Mouse (Mus musculus) erythroblast, adult 5-6 weeks (primary cell): ENCODE measurements around the gene Rrp8. TPM values are rescaled to one million over a fixed set of nuclear protein-coding genes. Genes with fewer than 3 reads are reported as not detected.

ENCODE experiments used
- ATAC-seq: replicated peaks from 2 replicates; pipeline ENCODE4 v1.8.0; 2016; ENCODE audit warnings: moderate number of reproducible peaks, mild to moderate bottlenecking, moderate TSS enrichment, inconsistent platforms; ENCODE audit not compliant: poor library complexity, low FRiP score, severe bottlenecking
- total RNA-seq, 2 experiments: library from RNA; stranded (forward) in 1 of 2; stranded (reverse) in 1 of 2; fragments of 150-400 nt in 1 of 2; fragments of 200-764, 138-1000 nt in 1 of 2; gene quantifications; 2 replicates each; pipeline versions ENCODE4 v1.2.3 to v1.2.4; 2015 to 2017; ENCODE audit warnings: low replicate concordance in 2 of 2

The Rrp8 gene
- total RNA-seq, 2 experiments from 2014 or later: 7.3 to 26.3 TPM

DNA sequence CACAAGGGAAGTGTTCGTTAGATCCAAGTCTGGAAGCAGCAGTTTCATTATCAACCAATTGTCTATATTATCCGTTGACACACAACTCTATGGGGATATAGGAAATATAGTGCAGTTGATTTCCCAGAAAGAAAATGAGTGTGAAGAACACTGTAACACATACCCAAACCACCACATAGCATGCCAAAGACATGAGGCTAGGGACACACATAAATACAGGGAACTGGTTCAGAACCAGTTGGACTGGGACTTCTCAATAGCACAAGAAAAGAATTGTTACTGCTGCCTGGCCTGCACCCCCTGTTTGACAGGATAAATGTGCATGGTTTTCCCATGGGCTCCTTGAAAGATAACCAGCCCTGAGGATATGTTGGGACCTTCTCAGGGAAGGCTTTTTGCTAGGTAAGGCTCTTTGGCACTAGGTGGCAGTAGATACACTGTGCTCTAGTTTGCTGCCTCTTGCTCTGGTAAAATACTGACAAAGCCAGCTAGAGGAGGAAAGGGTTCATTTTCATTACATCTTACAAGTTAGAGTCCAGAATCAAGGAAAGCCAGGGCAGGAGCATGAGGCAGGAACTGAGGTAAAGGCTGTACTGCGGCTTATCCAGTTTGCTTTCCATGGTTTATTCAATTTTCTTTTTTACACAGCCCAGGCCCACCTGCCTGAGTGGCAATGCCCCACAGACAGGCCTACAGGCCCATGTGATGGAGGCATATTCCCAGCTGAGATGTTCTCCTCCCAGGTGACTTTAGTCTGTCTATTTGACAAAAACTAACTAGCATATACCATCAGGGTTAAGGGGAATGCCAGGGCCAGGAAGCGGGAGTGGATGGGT, 10.8 kb downstream of the Rrp8 start:
- ATAC-seq: peak; percentile 94

GRCm38 (mm10) chr7:105721916-105722315, 15.3 kb downstream of the Rrp8 start:
- ATAC-seq: no peak

DNA sequence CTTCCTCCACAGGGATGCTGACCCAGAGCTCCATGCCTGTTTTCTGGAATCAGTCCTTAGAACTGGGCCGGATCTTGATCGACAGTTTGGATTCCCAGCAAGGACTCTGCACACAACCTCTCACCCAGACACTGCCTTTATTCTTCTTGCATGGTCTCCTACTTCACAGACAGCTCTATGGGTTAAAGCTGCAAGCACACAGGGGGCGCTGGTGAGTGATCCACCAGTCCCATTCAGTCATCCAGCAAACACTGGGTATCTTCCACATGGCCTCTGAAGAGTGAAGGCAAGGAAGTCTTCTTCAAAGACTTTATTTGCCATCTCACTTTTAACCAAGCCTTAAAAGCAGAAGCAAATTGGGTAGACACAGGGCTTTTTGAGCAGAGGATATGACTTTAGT, 21.8 kb downstream of the Rrp8 start:
- ATAC-seq: no peak

DNA sequence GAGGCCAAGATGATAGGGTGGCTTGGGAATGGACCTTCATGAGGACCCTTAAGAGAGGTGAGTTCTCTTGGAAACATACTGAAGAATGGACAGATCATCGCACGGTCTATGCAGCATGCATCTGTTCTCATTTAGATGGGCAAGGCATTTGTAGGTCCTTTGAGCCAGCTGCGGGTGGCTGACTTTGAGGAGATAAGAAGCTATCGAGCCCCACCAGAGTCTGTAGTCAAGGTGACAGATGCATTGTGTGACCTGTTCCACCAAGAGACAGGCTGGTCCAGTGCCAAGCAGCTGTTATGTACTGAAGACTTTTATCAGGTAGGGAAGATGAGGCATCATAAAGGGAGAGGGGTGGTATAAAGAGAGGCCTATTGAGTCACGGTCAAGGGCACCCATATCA, 28.5 kb downstream of the Rrp8 start:
- ATAC-seq: peak; percentile 91

GRCm38 (mm10) chr7:105703816-105704215, 33.4 kb downstream of the Rrp8 start:
- no peak for ATAC-seq

- ATAC-seq: peak; percentile 43; the same call in 1 of the 2 replicates
Observed at GRCm38 (mm10) chr7:105703184-105703583, 34.0 kb downstream of the Rrp8 start.

GRCm38 (mm10) chr7:105690875-105691274, 46.3 kb downstream of the Rrp8 start:
- no peak for ATAC-seq

GRCm38 (mm10) chr7:105685541-105686197, 51.5 kb downstream of the Rrp8 start:
- no peak for ATAC-seq

Other genes with a start within 250 kb of the Rrp8 start
- gene Smpd1, start 183.0 kb downstream of the Rrp8 start, total RNA-seq (2015; ENCODE audit: low replicate concordance): 8.6 and 11.7 TPM in 2 replicates
- gene Smpd1, start 183.0 kb downstream of the Rrp8 start, total RNA-seq (2017; ENCODE audit: low replicate concordance): 2.0 and 4.4 TPM in 2 replicates
- not detected in 2 replicates for gene Apbb1, start 155.7 kb downstream of the Rrp8 start, total RNA-seq (2015; ENCODE audit: low replicate concordance)
- 4.3 and 8.3 TPM in 2 replicates for gene Apbb1, start 155.7 kb downstream of the Rrp8 start, total RNA-seq (2017; ENCODE audit: low replicate concordance)
- gene Hpx, start 137.2 kb downstream of the Rrp8 start, total RNA-seq (2015; ENCODE audit: low replicate concordance): not detected in 2 replicates
- gene Hpx, start 137.2 kb downstream of the Rrp8 start, total RNA-seq (2017; ENCODE audit: low replicate concordance): not detected in 2 replicates
- gene Trim3, start 103.8 kb downstream of the Rrp8 start, total RNA-seq (2015; ENCODE audit: low replicate concordance): 3.3 and 8.8 TPM in 2 replicates
- 2.6 TPM in 1 of 2 replicates, not detected in the other for gene Trim3, start 103.8 kb downstream of the Rrp8 start, total RNA-seq (2017; ENCODE audit: low replicate concordance)
- 5.4 and 13.2 TPM in 2 replicates for gene Timm10b, start 97.3 kb downstream of the Rrp8 start, total RNA-seq (2015; ENCODE audit: low replicate concordance)
- gene Timm10b, start 97.3 kb downstream of the Rrp8 start, total RNA-seq (2017; ENCODE audit: low replicate concordance): 7.4 and 32.9 TPM in 2 replicates
- gene Arfip2, start 97.0 kb downstream of the Rrp8 start, total RNA-seq (2015; ENCODE audit: low replicate concordance): 0.19 and 2.9 TPM in 2 replicates
- gene Arfip2, start 97.0 kb downstream of the Rrp8 start, total RNA-seq (2017; ENCODE audit: low replicate concordance): 3.1 and 8.9 TPM in 2 replicates
- 3.1 and 9.2 TPM in 2 replicates for gene Gm45799, start 96.8 kb downstream of the Rrp8 start, total RNA-seq (2015; ENCODE audit: low replicate concordance)
- 0.42 and 5.0 TPM in 2 replicates for gene Gm45799, start 96.8 kb downstream of the Rrp8 start, total RNA-seq (2017; ENCODE audit: low replicate concordance)
- gene Dnhd1, start 86.6 kb downstream of the Rrp8 start, total RNA-seq (2015; ENCODE audit: low replicate concordance): not detected in 2 replicates
- under 0.01 and 0.14 TPM in 2 replicates for gene Dnhd1, start 86.6 kb downstream of the Rrp8 start, total RNA-seq (2017; ENCODE audit: low replicate concordance)
- 45.0 and 76.3 TPM in 2 replicates for gene Ilk, start 793 bp downstream of the Rrp8 start, total RNA-seq (2015; ENCODE audit: low replicate concordance)
- 37.0 and 48.2 TPM in 2 replicates for gene Ilk, start 793 bp downstream of the Rrp8 start, total RNA-seq (2017; ENCODE audit: low replicate concordance)
- gene Taf10, start 7.0 kb upstream of the Rrp8 start, total RNA-seq (2015; ENCODE audit: low replicate concordance): 71.5 and 113 TPM in 2 replicates
- 44.5 and 58.7 TPM in 2 replicates for gene Taf10, start 7.0 kb upstream of the Rrp8 start, total RNA-seq (2017; ENCODE audit: low replicate concordance)
- gene Tpp1, start 14.8 kb upstream of the Rrp8 start, total RNA-seq (2015; ENCODE audit: low replicate concordance): 34.0 and 41.8 TPM in 2 replicates
- 14.2 and 19.1 TPM in 2 replicates for gene Tpp1, start 14.8 kb upstream of the Rrp8 start, total RNA-seq (2017; ENCODE audit: low replicate concordance)
- not detected in 2 replicates for gene Dchs1, start 50.3 kb upstream of the Rrp8 start, total RNA-seq (2015; ENCODE audit: low replicate concordance)
- gene Dchs1, start 50.3 kb upstream of the Rrp8 start, total RNA-seq (2017; ENCODE audit: low replicate concordance): 0.17 TPM in 1 of 2 replicates, not detected in the other
- gene Mrpl17, start 73.7 kb upstream of the Rrp8 start, total RNA-seq (2015; ENCODE audit: low replicate concordance): 52.9 and 69.0 TPM in 2 replicates
- gene Mrpl17, start 73.7 kb upstream of the Rrp8 start, total RNA-seq (2017; ENCODE audit: low replicate concordance): 13.7 and 34.7 TPM in 2 replicates
- gene Gm4070, start 216.6 kb upstream of the Rrp8 start, total RNA-seq (2015; ENCODE audit: low replicate concordance): 3.5 and 25.7 TPM in 2 replicates
- gene Gm4070, start 216.6 kb upstream of the Rrp8 start, total RNA-seq (2017; ENCODE audit: low replicate concordance): 62.9 and 169 TPM in 2 replicates